Mouse (Mus musculus) C2C12 (cell line): Measurements from ENCODE around the gene Ccl7.

ENCODE experiments used
- CEBPB ChIP-seq: IDR thresholded peaks from one replicate; pipeline ENCODE4 v1.6.1; 2011; ENCODE audit warnings: low read depth, mild to moderate bottlenecking, control low read depth, moderate library complexity
- CTCF ChIP-seq: IDR thresholded peaks from one replicate; pipeline ENCODE4 v1.5.1; 2011; ENCODE audit not compliant: control insufficient read depth, insufficient read depth, insufficient read length
- FOSL1 ChIP-seq: IDR thresholded peaks from one replicate; pipeline ENCODE4 v1.8.0; 2011; ENCODE audit warnings: mild to moderate bottlenecking, low read length; ENCODE audit not compliant: poor library complexity, insufficient read depth, severe bottlenecking
- MAX ChIP-seq: IDR thresholded peaks from one replicate; pipeline ENCODE4 v1.6.1; 2011; ENCODE audit warnings: mild to moderate bottlenecking, control low read depth
- MYOD1 ChIP-seq: IDR thresholded peaks from one replicate; pipeline ENCODE4 v1.6.1; 2011; ENCODE audit warnings: low read depth; ENCODE audit not compliant: control insufficient read depth, insufficient read length
- MYOG ChIP-seq: IDR thresholded peaks from one replicate; pipeline ENCODE4 v1.6.1; 2011; ENCODE audit not compliant: control insufficient read depth, insufficient read length; ENCODE audit errors: extremely low read depth
- USF1 ChIP-seq: IDR thresholded peaks from one replicate; pipeline ENCODE4 v1.6.1; 2011; ENCODE audit warnings: low read depth, mild to moderate bottlenecking, control low read depth, moderate library complexity

- TF ChIP-seq CTCF (no peak), USF1 (no peak), MAX (no peak), MYOG (no peak), CEBPB (peak; percentile 78), MYOD1 (no peak), FOSL1 (no peak)
Observed at GRCm38 (mm10) chr11:82039132-82039660, 6.3 kb upstream of the Ccl7 start.
